Mouse (Mus musculus) ES-CJ7 (cell line): ENCODE measurements around the gene Klhl36.

Source experiments
- DNase-seq: peaks from one replicate; pipeline ENCODE4 v3.0.0; 2011; ENCODE audit warnings: low read depth, low spot score

Gene Klhl36

GRCm38 (mm10) chr8:119883281-119883680 is 21.2 kb downstream of the Klhl36 start:
- DNase-seq = no peak

GRCm38 (mm10) chr8:119885612-119886011 is 23.5 kb downstream of the Klhl36 start:
- DNase-seq = no peak

- DNase-seq = peak; percentile 74
These were observed 25.1 kb downstream of the Klhl36 start for GRCm38 (mm10) chr8:119887130-119887529.

- no peak for DNase-seq
These were observed 25.9 kb downstream of the Klhl36 start for GRCm38 (mm10) chr8:119888012-119888411.

- DNase-seq = no peak
These were observed 35.0 kb downstream of the Klhl36 start for GRCm38 (mm10) chr8:119897069-119897468.

- DNase-seq = no peak
These were observed 35.9 kb downstream of the Klhl36 start for GRCm38 (mm10) chr8:119897933-119898332.

- no peak for DNase-seq
These were observed 39.3 kb downstream of the Klhl36 start for GRCm38 (mm10) chr8:119901349-119901748.

GRCm38 (mm10) chr8:119901952-119902351 is 39.9 kb downstream of the Klhl36 start:
- DNase-seq = no peak

GRCm38 (mm10) chr8:119904323-119904911 is 42.4 kb downstream of the Klhl36 start:
- peak; percentile 49 for DNase-seq

- DNase-seq = peak; percentile 67
These were observed 48.0 kb downstream of the Klhl36 start, which contains the start of gene Usp10 for GRCm38 (mm10) chr8:119909944-119910546. Gene Usp10, plus strand, starts transcription at chr8:119910360.

- peak; percentile 95 for DNase-seq
These were observed 48.6 kb downstream of the Klhl36 start, which contains the start of gene Gm20388 for GRCm38 (mm10) chr8:119910547-119911257. Gene Gm20388, plus strand, starts transcription at chr8:119910841.

GRCm38 (mm10) chr8:119911258-119911962 is 49.3 kb downstream of the Klhl36 start:
- DNase-seq = peak; percentile 49

- peak; percentile 60 for DNase-seq
These were observed 50.6 kb downstream of the Klhl36 start for GRCm38 (mm10) chr8:119912643-119913042.

- no peak for DNase-seq
These were observed 51.1 kb downstream of the Klhl36 start for GRCm38 (mm10) chr8:119913181-119913580.

- no peak for DNase-seq
These were observed 52.1 kb downstream of the Klhl36 start for GRCm38 (mm10) chr8:119914161-119914560.

GRCm38 (mm10) chr8:119915298-119915697 is 53.2 kb downstream of the Klhl36 start:
- DNase-seq = no peak

GRCm38 (mm10) chr8:119916237-119916892 is 54.3 kb downstream of the Klhl36 start:
- no peak for DNase-seq

- no peak for DNase-seq
These were observed 55.3 kb downstream of the Klhl36 start for GRCm38 (mm10) chr8:119917415-119917814.

GRCm38 (mm10) chr8:119918155-119918567 is 56.1 kb downstream of the Klhl36 start:
- no peak for DNase-seq

- DNase-seq = no peak
These were observed 61.2 kb downstream of the Klhl36 start for GRCm38 (mm10) chr8:119923259-119923658.

GRCm38 (mm10) chr8:119925428-119925827 is 63.4 kb downstream of the Klhl36 start:
- DNase-seq = no peak
